Mouse (Mus musculus) thymus, adult 2 months (tissue): ENCODE data around the gene Rxrg. TPM values are rescaled to one million over a fixed set of nuclear protein-coding genes. Genes with fewer than 3 reads are reported as not detected.
A peak's percentile ranks its signal among the peaks of the same experiment; 100 is the strongest.

ENCODE experiments used
- DNase-seq: peaks from one replicate; pipeline ENCODE4 v3.0.0; 2021
- H3K27ac ChIP-seq: fragments of 200-500 bp; 2 replicates; pipeline ENCODE4 v1.5.1; 2012; ENCODE audit warnings: low read length, control low read depth; ENCODE audit not compliant: control insufficient read depth, insufficient read depth
- H3K27me3 ChIP-seq: fragments of 200-500 bp; 2 replicates; pipeline ENCODE4 v1.6.1; 2012; ENCODE audit warnings: mild to moderate bottlenecking, low read length, moderate library complexity, mixed read lengths; ENCODE audit not compliant: control insufficient read depth, insufficient read depth
- H3K36me3 ChIP-seq: fragments of 200-500 bp; 2 replicates; pipeline ENCODE4 v1.6.1; 2012; ENCODE audit warnings: mild to moderate bottlenecking, low read length, moderate library complexity; ENCODE audit not compliant: control insufficient read depth, insufficient read depth
- H3K4me1 ChIP-seq: fragments of 200-500 bp; replicated peaks from 2 replicates; pipeline ENCODE4 v1.6.1; 2012; ENCODE audit warnings: low read length; ENCODE audit not compliant: control insufficient read depth, insufficient read depth
- H3K4me3 ChIP-seq: fragments of 200-500 bp; 2 replicates; pipeline ENCODE4 v1.5.1; 2012; ENCODE audit warnings: mild to moderate bottlenecking, low read length, control low read depth, moderate library complexity; ENCODE audit not compliant: control insufficient read depth, insufficient read depth
- CTCF ChIP-seq: fragments of 200-500 bp; IDR thresholded peaks from 2 replicates; pipeline ENCODE4 v1.5.1; 2012; ENCODE audit warnings: mild to moderate bottlenecking, control low read depth, low read length, moderate library complexity, borderline replicate concordance; ENCODE audit not compliant: control insufficient read depth, poor library complexity, insufficient read depth; ENCODE audit errors: extremely low read depth
- POLR2A ChIP-seq: fragments of 200-500 bp; IDR thresholded peaks from 2 replicates; pipeline ENCODE4 v1.6.1; 2012; ENCODE audit warnings: mild to moderate bottlenecking, low read length, control low read depth, moderate library complexity; ENCODE audit not compliant: control insufficient read depth, poor library complexity, insufficient read depth; ENCODE audit errors: extremely low read depth
- WGBS: fragments of 180-500 bp; shearing (Covaris S2); methylation state at CpG from one replicate; pipeline ENCODE4 v1.1.7; 2018; 5-methylcytosine and 5-hydroxymethylcytosine counted together
- polyA plus RNA-seq: library from polyadenylated mRNA; depleted of rRNA; stranded (reverse); fragments of >200 nt; gene quantifications from 2 replicates; pipeline ENCODE4 v1.2.3, GENCODE M21; 2012

The Rxrg gene
- polyA plus RNA-seq, 1 experiment = 5.4 TPM

- Histone ChIP-seq H3K4me3 (no peak overlapping the region), H3K4me1 (no peaks in the 10 kb centered on the region; the same call in 1 of the 2 replicates), H3K27me3 (peaks cover 3% of the 10 kb centered on the region; the same call in 1 of the 2 replicates), H3K27ac (no peak overlapping the region), H3K36me3 (no peaks in the 10 kb centered on the region)
- TF ChIP-seq POLR2A (no peak), CTCF (no peak)
- no peak for DNase-seq
- WGBS = 4% methylated on average over 21 of the region's 21 CpGs
Observed at GRCm38 (mm10) chr1:167660521-167661101, 62.4 kb downstream of the Rxrg start.

GRCm38 (mm10) chr1:167661123-167661522 lies 62.9 kb downstream of the Rxrg start:
- Histone ChIP-seq H3K27ac (no peak overlapping the region), H3K4me3 (no peak overlapping the region)
- DNase-seq = no peak

DNA sequence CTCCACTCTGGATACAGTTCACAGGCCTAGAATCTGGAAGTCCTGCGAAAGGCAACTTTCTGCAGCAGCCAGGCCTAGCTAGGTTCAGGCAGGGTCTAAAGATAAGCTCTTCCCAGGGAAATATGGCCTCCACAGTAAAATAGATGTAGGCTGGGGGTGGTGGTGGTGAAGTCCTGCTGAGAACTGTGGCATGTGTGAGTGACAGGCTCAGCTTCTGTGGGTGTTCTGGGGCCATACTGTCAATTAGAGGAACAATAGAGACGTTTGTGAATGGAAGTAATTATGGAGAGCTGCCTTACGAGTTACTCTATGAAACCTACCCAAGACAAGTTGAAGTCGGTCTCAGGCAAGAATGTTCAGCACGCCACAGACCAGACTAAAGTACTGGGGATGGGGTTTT lies 65.0 kb downstream of the Rxrg start:
- Histone ChIP-seq H3K36me3 (no peaks in the 10 kb centered on the region), H3K27me3 (peaks cover 3% of the 10 kb centered on the region; the same call in 1 of the 2 replicates), H3K4me3 (no peak overlapping the region), H3K27ac (no peak overlapping the region), H3K4me1 (no peaks in the 10 kb centered on the region; the same call in 1 of the 2 replicates)
- DNase-seq = no peak
- TF ChIP-seq POLR2A (no peak), CTCF (no peak)
- 88% methylated on average over 5 of the region's 5 CpGs for WGBS

More at GRCm38 (mm10) chr1:167661123-167661522, 62.9 kb downstream of the Rxrg start:
- TF ChIP-seq CTCF (no peak), POLR2A (no peak)
- no peaks in the 10 kb centered on the region for H3K36me3 ChIP-seq
- H3K4me1 ChIP-seq = no peaks in the 10 kb centered on the region; the same call in 1 of the 2 replicates
- peaks cover 3% of the 10 kb centered on the region; the same call in 1 of the 2 replicates for H3K27me3 ChIP-seq
- WGBS = 7% methylated on average over 19 of the region's 19 CpGs

DNA sequence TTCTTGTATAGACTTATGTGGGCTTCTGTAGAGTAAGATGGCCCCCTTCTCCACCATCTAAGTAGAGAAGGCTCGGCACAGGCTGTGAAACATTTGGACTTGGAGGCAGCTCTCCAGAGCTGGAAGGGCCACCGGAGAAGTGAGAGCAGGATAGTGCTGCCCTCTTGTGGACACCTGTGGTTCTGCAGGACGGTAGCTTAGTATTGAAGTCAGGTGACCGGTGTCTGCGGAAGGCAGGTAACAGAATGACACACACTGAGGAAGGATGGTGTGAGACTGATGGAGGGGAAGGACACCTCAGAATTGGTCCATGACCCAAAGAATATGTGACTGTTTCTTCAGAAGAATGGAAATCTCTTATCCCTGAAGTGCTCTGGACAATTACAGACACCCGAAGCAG lies 71.6 kb downstream of the Rxrg start:
- no peaks in the 10 kb centered on the region for H3K4me1 ChIP-seq
- peak; percentile 46 for DNase-seq
- no peak overlapping the region for H3K27ac ChIP-seq
- no peak overlapping the region for H3K4me3 ChIP-seq
- H3K36me3 ChIP-seq = no peaks in the 10 kb centered on the region
- no peaks in the 10 kb centered on the region for H3K27me3 ChIP-seq
- 42% methylated on average over 6 of the region's 6 CpGs for WGBS
- peak; percentile 86 for TF ChIP-seq CTCF
- no peak for TF ChIP-seq POLR2A

DNA sequence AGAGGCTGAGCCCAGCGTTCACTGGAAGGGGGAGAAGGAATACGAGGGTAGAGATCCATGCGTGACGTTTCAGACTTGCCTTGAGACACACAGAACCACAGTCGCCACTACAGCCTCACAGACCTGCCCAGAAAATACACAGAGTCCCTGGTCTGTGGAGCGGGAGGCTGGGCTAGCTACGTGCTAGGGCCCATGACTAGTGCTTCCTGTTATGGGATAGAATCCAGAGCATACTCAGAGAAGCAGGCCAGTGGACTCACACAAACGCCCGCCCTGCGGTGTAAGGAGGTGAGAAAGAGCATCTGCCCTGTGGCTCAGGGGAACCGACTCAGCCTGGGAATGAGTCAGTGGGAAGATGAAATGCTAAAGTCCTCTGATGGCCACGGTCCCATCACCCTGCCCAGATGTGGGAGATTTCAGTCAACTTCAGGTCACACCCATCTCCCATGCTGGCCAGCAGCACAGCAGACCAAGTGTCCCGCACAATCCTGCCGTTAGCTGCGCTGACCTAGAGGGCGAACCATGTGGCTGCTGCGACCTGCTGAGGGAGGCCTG lies 74.3 kb downstream of the Rxrg start:
- H3K4me1 ChIP-seq = no peaks in the 10 kb centered on the region
- no peaks in the 10 kb centered on the region for H3K27me3 ChIP-seq
- no peak overlapping the region for H3K4me3 ChIP-seq
- H3K36me3 ChIP-seq = no peaks in the 10 kb centered on the region
- DNase-seq = no peak
- TF ChIP-seq POLR2A (no peak), CTCF (no peak)
- 19% methylated on average over 17 of the region's 17 CpGs for WGBS
- no peak overlapping the region for H3K27ac ChIP-seq

DNA sequence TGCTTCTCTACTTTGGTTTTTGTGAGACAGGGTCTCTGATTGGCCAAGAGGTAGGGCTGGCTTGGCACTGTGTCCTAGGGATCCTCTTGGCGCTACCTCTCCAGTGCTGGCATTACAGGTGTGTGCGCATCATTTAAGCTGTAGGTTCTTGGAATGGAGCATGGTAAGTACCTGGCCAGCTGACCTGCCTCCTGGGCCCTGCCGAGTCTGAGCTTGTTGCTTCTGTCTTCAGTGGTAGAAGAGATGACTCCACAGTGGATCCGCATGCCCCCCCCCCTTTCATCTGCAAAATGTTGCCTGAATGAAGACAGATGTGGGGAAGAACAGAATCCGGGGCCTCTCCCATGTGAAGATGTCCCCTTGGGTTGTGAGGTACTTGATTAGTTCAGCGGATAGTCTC lies 80.9 kb downstream of the Rxrg start:
- WGBS = 96% methylated on average over 6 of the region's 6 CpGs
- TF ChIP-seq CTCF = no peak
- TF ChIP-seq POLR2A = no peak
- H3K27me3 ChIP-seq = no peaks in the 10 kb centered on the region
- no peaks in the 10 kb centered on the region for H3K4me1 ChIP-seq
- DNase-seq = no peak
- H3K4me3 ChIP-seq = no peak overlapping the region
- H3K36me3 ChIP-seq = no peaks in the 10 kb centered on the region
- no peak overlapping the region for H3K27ac ChIP-seq
